Mouse (Mus musculus) adrenal gland, postnatal 14 days (tissue): ENCODE results near the gene Sfxn5. TPM values are rescaled to one million over a fixed set of nuclear protein-coding genes. Genes with fewer than 3 reads are reported as not detected.
A peak's percentile ranks its signal among the peaks of the same experiment; 100 is the strongest.

Source experiments
- DNase-seq: peaks from one replicate; pipeline ENCODE4 v3.0.0; 2021; ENCODE audit warnings: mixed read lengths
- total RNA-seq: library from RNA; stranded (reverse); gene quantifications from 2 replicates; pipeline ENCODE4 v1.2.3, GENCODE M21; 2021

Gene Sfxn5
- total RNA-seq, 1 experiment from 2014 or later, result 31.8 TPM

- DNase-seq, result no peak
These were observed 44.9 kb downstream of the Sfxn5 start for GRCm38 (mm10) chr6:85288193-85288857.

GRCm38 (mm10) chr6:85286283-85287047 lies 46.8 kb downstream of the Sfxn5 start:
- no peak for DNase-seq

- no peak for DNase-seq
These were observed 52.4 kb downstream of the Sfxn5 start for GRCm38 (mm10) chr6:85280871-85281270.

- DNase-seq, result no peak
These were observed 56.7 kb downstream of the Sfxn5 start for GRCm38 (mm10) chr6:85276571-85276970.

GRCm38 (mm10) chr6:85272436-85272835 lies 60.8 kb downstream of the Sfxn5 start:
- DNase-seq, result peak; percentile 48

GRCm38 (mm10) chr6:85266060-85266459 lies 67.2 kb downstream of the Sfxn5 start:
- DNase-seq, result no peak

GRCm38 (mm10) chr6:85264982-85265518 lies 68.2 kb downstream of the Sfxn5 start:
- no peak for DNase-seq

- peak; percentile 78 for DNase-seq
These were observed 70.2 kb downstream of the Sfxn5 start for GRCm38 (mm10) chr6:85262865-85263515.

- no peak for DNase-seq
These were observed 74.1 kb downstream of the Sfxn5 start for GRCm38 (mm10) chr6:85259094-85259630.

GRCm38 (mm10) chr6:85255578-85255977 lies 77.6 kb downstream of the Sfxn5 start:
- DNase-seq, result no peak

- DNase-seq, result peak; percentile 84
These were observed 79.2 kb downstream of the Sfxn5 start for GRCm38 (mm10) chr6:85253994-85254541.

- DNase-seq, result no peak
These were observed 79.9 kb downstream of the Sfxn5 start for GRCm38 (mm10) chr6:85253275-85253674.

GRCm38 (mm10) chr6:85252251-85253058 lies 80.8 kb downstream of the Sfxn5 start:
- DNase-seq, result no peak

GRCm38 (mm10) chr6:85250811-85251241 lies 82.4 kb downstream of the Sfxn5 start:
- peak; percentile 84 for DNase-seq

GRCm38 (mm10) chr6:85249821-85250220 lies 83.4 kb downstream of the Sfxn5 start:
- DNase-seq, result no peak

- peak; percentile 89 for DNase-seq
These were observed 94.2 kb downstream of the Sfxn5 start for GRCm38 (mm10) chr6:85239044-85239489.

- no peak for DNase-seq
These were observed 95.5 kb downstream of the Sfxn5 start for GRCm38 (mm10) chr6:85237595-85238337.

- DNase-seq, result peak; percentile 63
These were observed 96.2 kb downstream of the Sfxn5 start for GRCm38 (mm10) chr6:85237001-85237400.

- no peak for DNase-seq
These were observed 98.4 kb downstream of the Sfxn5 start for GRCm38 (mm10) chr6:85234796-85235195.

GRCm38 (mm10) chr6:85232836-85233623 lies 100.2 kb downstream of the Sfxn5 start:
- DNase-seq, result peak; percentile 62
